Comparison of ENCODE assay signal across 26 mouse cellular contexts in genomic region chr3:141575076-141575688, GRCm38 (mm10).
DNase-seq lines count a peak whose midpoint lies in the region; ATAC-seq and TF ChIP-seq lines count a peak whose summit lies in the region.
"Had no signal": no experiment of that assay in that cellular context is flagged by ENCODE, and none has a peak within 500 bp of the region (broad histone marks: within the 10 kb centered on the region; RNA-seq: fewer than 3 reads in every experiment).

No protein-coding gene starts in this region.

- WGBS in limb, embryonic 12.5 days = 63% methylated on average over 6 of the region's 6 CpGs
- 89% methylated on average over 6 of the region's 6 CpGs for WGBS in limb, embryonic 10.5 days
- 35% methylated on average over 6 of the region's 6 CpGs for WGBS in limb, embryonic 14.5 days

- no peak for DNase-seq in limb, embryonic 10.5 days (ENCODE audit: low spot score)
- DNase-seq in fibroblast of lung, adult 2 months (ENCODE audit: low read depth) = peak; percentile 67
- peak; percentile 53 for DNase-seq in limb, embryonic 14.5 days (ENCODE audit: low spot score)
- DNase-seq in kidney, postnatal 36 days = no peak
- no peak for DNase-seq in gastrocnemius, postnatal 36 days
- DNase-seq: adrenal gland, adult 2 months; adrenal gland, postnatal 14 days; cerebellum, adult 11-12 months; cerebellum, adult 8-10 months; cerebellum, postnatal 10 days; cerebellum, postnatal 36 days; embryo, embryonic 11 days; gastrocnemius, adult 2 months; gastrocnemius, postnatal 14 days; heart, adult 18-20 months; heart, postnatal 14 days; heart, postnatal 4 days had no signal

- no peaks in the 10 kb centered on the region for H3K9me3 ChIP-seq in limb, embryonic 12.5 days
- no peaks in the 10 kb centered on the region for H3K9me3 ChIP-seq in limb, embryonic 10.5 days (replicated peaks)
- no peaks in the 10 kb centered on the region for H3K9me3 ChIP-seq in limb, embryonic 14.5 days (ENCODE audit: control insufficient read depth, low read length)
- H3K9me3 ChIP-seq: embryonic facial prominence, embryonic 15.5 days; forebrain, embryonic 12.5 days; heart, embryonic 12.5 days; heart, embryonic 15.5 days had no signal

- no peak for TF ChIP-seq POLR2A in limb, embryonic 14.5 days (IDR thresholded peaks at IDR 0.05; ENCODE audit: borderline replicate concordance, extremely low read depth, insufficient read depth, insufficient read length)

- no peak for ATAC-seq in limb, embryonic 12.5 days (ENCODE audit: insufficient number of reproducible peaks, insufficient read depth, low FRiP score, low TSS enrichment, low read depth)
- ATAC-seq in limb, embryonic 14.5 days (ENCODE audit: low FRiP score, low read depth) = peak; percentile 67; the same call in 1 of the 2 replicates
- ATAC-seq: CD4-positive, CD25-positive, alpha-beta regulatory T cell, adult 4 months; forebrain, embryonic 16.5 days; hindbrain, postnatal 0 days had no signal

- H3K4me2 ChIP-seq in limb, embryonic 12.5 days = no peak overlapping the region
- H3K4me2 ChIP-seq in limb, embryonic 14.5 days (replicated peaks; ENCODE audit: low read depth, low read length, severe bottlenecking) = no peak overlapping the region
- H3K4me2 ChIP-seq: embryonic facial prominence, embryonic 15.5 days; forebrain, embryonic 12.5 days; heart, embryonic 12.5 days; heart, embryonic 15.5 days; hindbrain, embryonic 14.5 days had no signal

- H3K27ac ChIP-seq in limb, embryonic 12.5 days = peak overlapping the region; percentile 9; the same call in 1 of the 2 replicates
- H3K27ac ChIP-seq in limb, embryonic 10.5 days = no peak overlapping the region
- 0 out of 2 replicates have a peak overlapping the region, but pooled peaks have one; percentile 48 for H3K27ac ChIP-seq in limb, embryonic 14.5 days (replicated peaks; ENCODE audit: low read depth, low read length)
- H3K27ac ChIP-seq: embryonic facial prominence, embryonic 15.5 days; forebrain, embryonic 12.5 days; gastrocnemius, adult 2 months; heart, embryonic 15.5 days; hindbrain, embryonic 14.5 days; hindbrain, postnatal 0 days had no signal

- H3K36me3 ChIP-seq in limb, embryonic 12.5 days = no peaks in the 10 kb centered on the region
- H3K36me3 ChIP-seq in limb, embryonic 10.5 days = no peaks in the 10 kb centered on the region
- H3K36me3 ChIP-seq in limb, embryonic 14.5 days (ENCODE audit: control insufficient read depth, insufficient read depth, low read length) = no peaks in the 10 kb centered on the region
- H3K36me3 ChIP-seq: embryonic facial prominence, embryonic 15.5 days; forebrain, embryonic 12.5 days; heart, embryonic 12.5 days; heart, embryonic 15.5 days had no signal

- H3K9ac ChIP-seq in limb, embryonic 12.5 days (replicated peaks) = no peak overlapping the region
- no peak overlapping the region for H3K9ac ChIP-seq in limb, embryonic 14.5 days (ENCODE audit: low read depth, low read length, severe bottlenecking)
- H3K9ac ChIP-seq: embryonic facial prominence, embryonic 15.5 days; forebrain, embryonic 12.5 days; heart, embryonic 12.5 days; heart, embryonic 15.5 days; hindbrain, embryonic 14.5 days had no signal

- intact Hi-C loops in gastrocnemius, postnatal 36 days (cut with DNase I) = no loop called here

- no peaks in the 10 kb centered on the region for H3K27me3 ChIP-seq in limb, embryonic 12.5 days
- no peaks in the 10 kb centered on the region for H3K27me3 ChIP-seq in limb, embryonic 10.5 days (ENCODE audit: low read depth, poor library complexity, severe bottlenecking)
- no peaks in the 10 kb centered on the region for H3K27me3 ChIP-seq in limb, embryonic 14.5 days (ENCODE audit: control insufficient read depth, insufficient read depth, low read length)
- H3K27me3 ChIP-seq: embryonic facial prominence, embryonic 15.5 days; heart, embryonic 12.5 days; heart, embryonic 15.5 days had no signal

- peaks cover 28% of the 10 kb centered on the region for H3K4me1 ChIP-seq in limb, embryonic 12.5 days (replicated peaks)
- peaks cover 13% of the 10 kb centered on the region for H3K4me1 ChIP-seq in limb, embryonic 10.5 days
- H3K4me1 ChIP-seq in limb, embryonic 14.5 days (ENCODE audit: control insufficient read depth, insufficient read depth, low read length) = peaks cover 18% of the 10 kb centered on the region
- H3K4me1 ChIP-seq: embryonic facial prominence, embryonic 15.5 days; forebrain, embryonic 12.5 days; heart, embryonic 15.5 days had no signal

- no peak overlapping the region for H3K4me3 ChIP-seq in limb, embryonic 12.5 days (replicated peaks)
- H3K4me3 ChIP-seq in limb, embryonic 10.5 days = no peak overlapping the region
- H3K4me3 ChIP-seq in limb, embryonic 14.5 days (replicated peaks; ENCODE audit: low read length) = no peak overlapping the region
- H3K4me3 ChIP-seq: embryonic facial prominence, embryonic 15.5 days; forebrain, embryonic 12.5 days; gastrocnemius, adult 2 months; heart, embryonic 12.5 days; heart, embryonic 15.5 days had no signal

Comparison
In these comparisons a context has a peak if more than half of its experiments do, and no peak if none do; other contexts are left out.
1. DNase-seq: peak in fibroblast of lung, adult 2 months (single experiment) and limb, embryonic 14.5 days (single experiment); none in limb, embryonic 10.5 days (single experiment), kidney, postnatal 36 days (0 of 2) and gastrocnemius, postnatal 36 days (0 of 2).